Mouse (Mus musculus) C2C12 (cell line): ENCODE measurements around the gene Syk. TPM values are rescaled to one million over a fixed set of nuclear protein-coding genes. Genes with fewer than 3 reads are reported as not detected.

ENCODE experiments used
- H3K27me3 ChIP-seq: one replicate; pipeline ENCODE4 v1.6.1; 2011; ENCODE audit not compliant: control insufficient read depth, insufficient read depth, insufficient read length
- H3K36me3 ChIP-seq: one replicate; pipeline ENCODE4 v1.6.1; 2011; ENCODE audit not compliant: control insufficient read depth, insufficient read depth
- H3K4me3 ChIP-seq: one replicate; pipeline ENCODE4 v1.5.1; 2011; ENCODE audit warnings: mild to moderate bottlenecking, control low read depth; ENCODE audit not compliant: poor library complexity, insufficient read depth, severe bottlenecking
- H3K79me2 ChIP-seq: one replicate; pipeline ENCODE4 v1.6.1; 2011; ENCODE audit not compliant: control insufficient read depth, insufficient read depth
- H3K79me3 ChIP-seq: one replicate; pipeline ENCODE4 v1.6.1; 2011; ENCODE audit warnings: low read depth, control low read depth
- H3ac ChIP-seq: one replicate; pipeline ENCODE3; 2011; ENCODE audit warnings: low read depth; ENCODE audit not compliant: control insufficient read depth, insufficient read length
- CEBPB ChIP-seq: IDR thresholded peaks from one replicate; pipeline ENCODE4 v1.6.1; 2011; ENCODE audit warnings: low read depth, mild to moderate bottlenecking, control low read depth, moderate library complexity
- CTCF ChIP-seq: IDR thresholded peaks from one replicate; pipeline ENCODE4 v1.5.1; 2011; ENCODE audit not compliant: control insufficient read depth, insufficient read depth, insufficient read length
- FOSL1 ChIP-seq: IDR thresholded peaks from one replicate; pipeline ENCODE4 v1.8.0; 2011; ENCODE audit warnings: mild to moderate bottlenecking, low read length; ENCODE audit not compliant: poor library complexity, insufficient read depth, severe bottlenecking
- MAX ChIP-seq: IDR thresholded peaks from one replicate; pipeline ENCODE4 v1.6.1; 2011; ENCODE audit warnings: mild to moderate bottlenecking, control low read depth
- MYOD1 ChIP-seq: IDR thresholded peaks from one replicate; pipeline ENCODE4 v1.6.1; 2011; ENCODE audit warnings: low read depth; ENCODE audit not compliant: control insufficient read depth, insufficient read length
- MYOG ChIP-seq: IDR thresholded peaks from one replicate; pipeline ENCODE4 v1.6.1; 2011; ENCODE audit not compliant: control insufficient read depth, insufficient read length; ENCODE audit errors: extremely low read depth
- USF1 ChIP-seq: IDR thresholded peaks from one replicate; pipeline ENCODE4 v1.6.1; 2011; ENCODE audit warnings: low read depth, mild to moderate bottlenecking, control low read depth, moderate library complexity
- polyA plus RNA-seq: library from polyadenylated mRNA; unstranded; fragments of >200 nt; fragmentation: generic; extraction: Trizol; gene quantifications from one replicate; pipeline ENCODE4 v1.2.1, GENCODE M21; 2012; ENCODE audit warnings: missing spikeins

Syk gene
- polyA plus RNA-seq, 1 experiment = 0.50 TPM

GRCm38 (mm10) chr13:52584654-52585455, 1.9 kb downstream of the Syk start:
- H3K4me3 ChIP-seq = no peak overlapping the region
- H3K79me2 ChIP-seq = no peaks in the 10 kb centered on the region
- TF ChIP-seq FOSL1 = no peak
- no peak for TF ChIP-seq MYOG
- no peak for TF ChIP-seq USF1
- no peaks in the 10 kb centered on the region for H3K79me3 ChIP-seq
- no peaks in the 10 kb centered on the region for H3K27me3 ChIP-seq
- H3K36me3 ChIP-seq = no peaks in the 10 kb centered on the region
- no peak overlapping the region for H3ac ChIP-seq

- no peaks in the 10 kb centered on the region for H3K79me2 ChIP-seq
- no peaks in the 10 kb centered on the region for H3K79me3 ChIP-seq
- no peaks in the 10 kb centered on the region for H3K27me3 ChIP-seq
- H3ac ChIP-seq = no peak overlapping the region
- H3K36me3 ChIP-seq = no peaks in the 10 kb centered on the region
- no peak for TF ChIP-seq CEBPB
- TF ChIP-seq FOSL1 = peak; percentile 29
- no peak overlapping the region for H3K4me3 ChIP-seq
These were observed 4.8 kb downstream of the Syk start for GRCm38 (mm10) chr13:52587761-52588160.

DNA sequence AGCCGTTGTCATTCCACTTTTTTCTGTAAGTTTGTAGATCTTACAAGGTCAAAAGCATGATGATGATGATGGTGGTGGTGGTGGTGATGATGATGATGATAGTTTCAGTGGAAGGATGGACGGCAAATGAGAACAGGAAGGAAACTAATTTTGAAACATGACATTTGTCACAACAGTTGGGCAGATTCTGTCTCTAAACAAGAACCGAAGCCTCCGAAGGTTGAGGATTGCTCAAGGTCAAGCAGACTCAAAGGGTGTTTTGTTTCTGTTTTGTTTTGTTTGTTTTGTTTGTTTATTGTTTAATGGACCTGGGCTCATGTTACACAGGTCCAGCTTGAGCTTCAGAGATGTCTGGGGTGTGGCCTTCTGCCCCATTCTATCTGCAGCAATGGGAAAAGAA, 6.1 kb downstream of the Syk start:
- Histone ChIP-seq H3ac (no peak overlapping the region), H3K36me3 (no peaks in the 10 kb centered on the region), H3K79me2 (no peaks in the 10 kb centered on the region), H3K79me3 (no peaks in the 10 kb centered on the region), H3K27me3 (no peaks in the 10 kb centered on the region), H3K4me3 (no peak overlapping the region)
- TF ChIP-seq CTCF (no peak), MYOG (no peak), USF1 (no peak), MAX (no peak), FOSL1 (no peak), MYOD1 (no peak), CEBPB (no peak)

GRCm38 (mm10) chr13:52591831-52592230, 8.9 kb downstream of the Syk start:
- TF ChIP-seq CEBPB (no peak), MYOD1 (no peak), USF1 (no peak), MYOG (no peak), CTCF (no peak), MAX (no peak), FOSL1 (no peak)
- no peaks in the 10 kb centered on the region for H3K79me2 ChIP-seq
- no peak overlapping the region for H3ac ChIP-seq

GRCm38 (mm10) chr13:52596692-52597091, 13.7 kb downstream of the Syk start:
- no peaks in the 10 kb centered on the region for H3K79me2 ChIP-seq
- H3K27me3 ChIP-seq = no peaks in the 10 kb centered on the region
- no peaks in the 10 kb centered on the region for H3K36me3 ChIP-seq
- no peak overlapping the region for H3ac ChIP-seq
- H3K79me3 ChIP-seq = no peaks in the 10 kb centered on the region
- no peak overlapping the region for H3K4me3 ChIP-seq
- TF ChIP-seq MAX (no peak), USF1 (no peak), CEBPB (no peak), FOSL1 (no peak), CTCF (no peak), MYOG (no peak), MYOD1 (no peak)

More at GRCm38 (mm10) chr13:52591831-52592230, 8.9 kb downstream of the Syk start:
- no peaks in the 10 kb centered on the region for H3K27me3 ChIP-seq
- H3K79me3 ChIP-seq = no peaks in the 10 kb centered on the region
- no peaks in the 10 kb centered on the region for H3K36me3 ChIP-seq
- no peak overlapping the region for H3K4me3 ChIP-seq

- TF ChIP-seq CEBPB (no peak), MAX (no peak), CTCF (no peak), MYOG (no peak), USF1 (no peak), FOSL1 (no peak), MYOD1 (no peak)
- H3K79me3 ChIP-seq = no peaks in the 10 kb centered on the region
- H3K79me2 ChIP-seq = no peaks in the 10 kb centered on the region
These were observed 14.2 kb downstream of the Syk start for GRCm38 (mm10) chr13:52597092-52597678.

More at GRCm38 (mm10) chr13:52597092-52597678, 14.2 kb downstream of the Syk start:
- no peaks in the 10 kb centered on the region for H3K27me3 ChIP-seq
- no peak overlapping the region for H3ac ChIP-seq
- no peak overlapping the region for H3K4me3 ChIP-seq
- no peaks in the 10 kb centered on the region for H3K36me3 ChIP-seq
